25 mouse cellular contexts compared by ENCODE assay signal in genomic region chr2:70924049-70924448, GRCm38 (mm10).
A peak's percentile ranks its signal among the peaks of the same experiment; 100 is the strongest.
DNase-seq lines count a peak whose midpoint lies in the region; ATAC-seq and TF ChIP-seq lines count a peak whose summit lies in the region.
"Had no signal": no experiment of that assay in that cellular context is flagged by ENCODE, and none has a peak within 500 bp of the region (broad histone marks: within the 10 kb centered on the region; RNA-seq: fewer than 3 reads in every experiment).

No protein-coding gene starts in this region.

- ATAC-seq in erythroid progenitor cell, adult 5-6 weeks (replicated peaks; ENCODE audit: low FRiP score, poor library complexity, severe bottlenecking), result 0 out of 2 replicates have a peak, but pooled peaks have one; percentile 43
- peak; percentile 46; the same call in 1 of the 2 replicates for ATAC-seq in intestine, embryonic 16.5 days
- peak; percentile 44; the same call in 1 of the 2 replicates for ATAC-seq in liver, embryonic 14.5 days (ENCODE audit: insufficient read depth)
- ATAC-seq in liver, postnatal 0 days, result peak; percentile 69
- ATAC-seq: CD4-positive, CD25-positive, alpha-beta regulatory T cell, adult 4 months; forebrain, embryonic 14.5 days; forebrain, postnatal 0 days had no signal

- no peak for TF ChIP-seq EP300 in liver, embryonic 14.5 days (IDR thresholded peaks at IDR 0.05; ENCODE audit: low read depth)
- TF ChIP-seq EP300 in liver, postnatal 0 days (IDR thresholded peaks at IDR 0.05; ENCODE audit: low read depth), result no peak

- H3K27me3 ChIP-seq in intestine, embryonic 16.5 days (replicated peaks; ENCODE audit: control insufficient read depth, insufficient read depth, low read length), result no peaks in the 10 kb centered on the region
- H3K27me3 ChIP-seq in liver, embryonic 14.5 days (ENCODE audit: control insufficient read depth, insufficient read depth, low read length), result no peaks in the 10 kb centered on the region
- no peaks in the 10 kb centered on the region for H3K27me3 ChIP-seq in liver, postnatal 0 days (ENCODE audit: insufficient read depth, low read length)
- H3K27me3 ChIP-seq: embryonic facial prominence, embryonic 13.5 days; hindbrain, embryonic 12.5 days; hindbrain, embryonic 15.5 days had no signal

- H3K9ac ChIP-seq in intestine, embryonic 16.5 days (ENCODE audit: low read depth, low read length), result no peak overlapping the region
- H3K9ac ChIP-seq in liver, embryonic 14.5 days (replicated peaks), result no peak overlapping the region
- H3K9ac ChIP-seq in liver, postnatal 0 days (replicated peaks), result no peak overlapping the region
- H3K9ac ChIP-seq: embryonic facial prominence, embryonic 13.5 days; forebrain, postnatal 0 days; hindbrain, embryonic 12.5 days; hindbrain, embryonic 15.5 days had no signal

- no peak for TF ChIP-seq CTCF in liver, embryonic 14.5 days (IDR thresholded peaks at IDR 0.05; ENCODE audit: low read depth)
- no peak for TF ChIP-seq CTCF in liver, postnatal 0 days (IDR thresholded peaks at IDR 0.05; ENCODE audit: low read depth)

- H3K4me1 ChIP-seq in intestine, embryonic 16.5 days (ENCODE audit: control insufficient read depth, insufficient read depth, low read length), result peaks cover 6% of the 10 kb centered on the region
- peaks cover 15 to 19% of the 10 kb centered on the region in 2 experiments for H3K4me1 ChIP-seq in liver, embryonic 14.5 days (replicated peaks; ENCODE audit: control insufficient read depth in 2 of 2, insufficient read depth in 2 of 2, low read length in 1 of 2)
- peaks cover 5% of the 10 kb centered on the region; the same call in 1 of the 2 replicates for H3K4me1 ChIP-seq in liver, postnatal 0 days (ENCODE audit: insufficient read depth)
- H3K4me1 ChIP-seq: hindbrain, embryonic 12.5 days; hindbrain, embryonic 15.5 days had no signal

- no peaks in the 10 kb centered on the region for H3K36me3 ChIP-seq in intestine, embryonic 16.5 days (ENCODE audit: control insufficient read depth, insufficient read depth, low read length)
- H3K36me3 ChIP-seq in liver, embryonic 14.5 days (replicated peaks; ENCODE audit: control insufficient read depth, insufficient read depth, low read depth), result no peaks in the 10 kb centered on the region
- no peaks in the 10 kb centered on the region for H3K36me3 ChIP-seq in liver, postnatal 0 days (replicated peaks; ENCODE audit: insufficient read depth, low read length)
- H3K36me3 ChIP-seq: embryonic facial prominence, embryonic 10.5 days; embryonic facial prominence, embryonic 13.5 days; forebrain, embryonic 10.5 days; hindbrain, embryonic 12.5 days; hindbrain, embryonic 15.5 days had no signal

- WGBS in intestine, embryonic 16.5 days, result 82% methylated on average over 1 of the region's 1 CpGs
- WGBS in liver, embryonic 14.5 days (ENCODE audit: insufficient replicate concordance), result 75% methylated on average over 1 of the region's 1 CpGs
- 73% methylated on average over 1 of the region's 1 CpGs for WGBS in liver, postnatal 0 days (ENCODE audit: insufficient replicate concordance)

- no peak for DNase-seq in liver, embryonic 14.5 days (ENCODE audit: low read depth in 3 of 3, low spot score in 3 of 3)
- DNase-seq in liver, postnatal 0 days, result no peak
- no peak for DNase-seq in right cerebral cortex, postnatal 36 days (ENCODE audit: low spot score in 2 of 2)
- no peak for DNase-seq in right cerebral cortex, adult 18-20 months
- DNase-seq: adrenal gland, adult 8-10 months; adrenal gland, postnatal 25 days; cerebellum, adult 11-12 months; cerebellum, adult 8-10 months; cerebellum, postnatal 10 days; cerebellum, postnatal 36 days; embryo, embryonic 11 days; gastrocnemius, adult 2 months; gastrocnemius, postnatal 14 days had no signal

- H3K27ac ChIP-seq in intestine, embryonic 16.5 days (ENCODE audit: low read length), result no peak overlapping the region
- no peak overlapping the region for H3K27ac ChIP-seq in liver, embryonic 14.5 days
- no peak overlapping the region for H3K27ac ChIP-seq in liver, postnatal 0 days (ENCODE audit: low read depth)
- H3K27ac ChIP-seq: embryonic facial prominence, embryonic 10.5 days; embryonic facial prominence, embryonic 13.5 days; forebrain, embryonic 10.5 days; gastrocnemius, adult 2 months; hindbrain, embryonic 12.5 days; hindbrain, embryonic 15.5 days had no signal

- no peaks in the 10 kb centered on the region for H3K9me3 ChIP-seq in intestine, embryonic 16.5 days (ENCODE audit: control insufficient read depth, low read length)
- H3K9me3 ChIP-seq in liver, embryonic 14.5 days (ENCODE audit: control insufficient read depth, low read length), result no peaks in the 10 kb centered on the region
- no peaks in the 10 kb centered on the region for H3K9me3 ChIP-seq in liver, postnatal 0 days (ENCODE audit: low read length)
- H3K9me3 ChIP-seq: embryonic facial prominence, embryonic 10.5 days; embryonic facial prominence, embryonic 13.5 days; forebrain, embryonic 10.5 days; hindbrain, embryonic 12.5 days; hindbrain, embryonic 15.5 days had no signal

- no peak overlapping the region for H3K4me2 ChIP-seq in intestine, embryonic 16.5 days (ENCODE audit: low read depth, low read length)
- H3K4me2 ChIP-seq in liver, embryonic 14.5 days (ENCODE audit: low read depth), result no peak overlapping the region
- H3K4me2 ChIP-seq in liver, postnatal 0 days (ENCODE audit: low read depth, low read length), result peak overlapping the region; percentile 23
- H3K4me2 ChIP-seq: embryonic facial prominence, embryonic 13.5 days; heart, embryonic 11.5 days; hindbrain, embryonic 12.5 days; hindbrain, embryonic 15.5 days had no signal

- no peak overlapping the region for H3K4me3 ChIP-seq in intestine, embryonic 16.5 days (ENCODE audit: low read length)
- H3K4me3 ChIP-seq in liver, embryonic 14.5 days (ENCODE audit: insufficient read depth in 1 of 2, low read depth in 2 of 2, low read length in 2 of 2), result no peak overlapping the region
- no peak overlapping the region for H3K4me3 ChIP-seq in liver, postnatal 0 days (ENCODE audit: low read depth, low read length)
- H3K4me3 ChIP-seq: embryonic facial prominence, embryonic 10.5 days; embryonic facial prominence, embryonic 13.5 days; erythroblast, embryonic 14.5 days; forebrain, embryonic 10.5 days; hindbrain, embryonic 12.5 days; hindbrain, embryonic 15.5 days had no signal
